In genomic region chr4:115062875-115063517, GRCm38 (mm10) we compare ENCODE assay signal across 8 mouse cellular contexts. TPM values are rescaled to one million over a fixed set of nuclear protein-coding genes. Genes with fewer than 3 reads are reported as not detected.
DNase-seq lines count a peak whose midpoint lies in the region; ATAC-seq and TF ChIP-seq lines count a peak whose summit lies in the region.

No protein-coding gene starts in this region.

- no peak for TF ChIP-seq CTCF in E14TG2a.4 (conservative IDR thresholded peaks at IDR 0.05; ENCODE audit: low read length)
- TF ChIP-seq CTCF in liver, embryonic 14.5 days (IDR thresholded peaks at IDR 0.05; ENCODE audit: low read depth): no peak

- under 1% methylated on average over 58 of the region's 58 CpGs for WGBS in embryonic facial prominence, embryonic 10.5 days
- WGBS in hindbrain, embryonic 10.5 days: under 1% methylated on average over 58 of the region's 58 CpGs
- under 1% methylated on average over 57 of the region's 58 CpGs for WGBS in liver, embryonic 14.5 days (ENCODE audit: insufficient replicate concordance)
- WGBS in neural tube, embryonic 12.5 days: under 1% methylated on average over 57 of the region's 58 CpGs

- peak overlapping the region; percentile 100 for H3K4me2 ChIP-seq in liver, embryonic 14.5 days (ENCODE audit: low read depth)
- peak overlapping the region; percentile 95 for H3K4me2 ChIP-seq in neural tube, embryonic 12.5 days (replicated peaks)

- peak overlapping the region; percentile 100 for H3K9ac ChIP-seq in liver, embryonic 14.5 days (replicated peaks)
- peak overlapping the region; percentile 56 for H3K9ac ChIP-seq in neural tube, embryonic 12.5 days

- H3K27me3 ChIP-seq in E14TG2a.4 (ENCODE audit: insufficient read depth, low read length): peaks cover 96% of the 10 kb centered on the region
- peaks cover 99% of the 10 kb centered on the region for H3K27me3 ChIP-seq in embryonic facial prominence, embryonic 10.5 days (replicated peaks; ENCODE audit: low read depth, poor library complexity, severe bottlenecking)
- peaks cover 100% of the 10 kb centered on the region for H3K27me3 ChIP-seq in hindbrain, embryonic 10.5 days (ENCODE audit: insufficient read depth, poor library complexity, severe bottlenecking)
- H3K27me3 ChIP-seq in liver, embryonic 14.5 days (ENCODE audit: control insufficient read depth, insufficient read depth, low read length): peaks cover 16% of the 10 kb centered on the region
- H3K27me3 ChIP-seq in neural tube, embryonic 12.5 days (replicated peaks): peaks cover 88% of the 10 kb centered on the region

- peak overlapping the region; percentile 76 for H3K4me3 ChIP-seq in E14TG2a.4 (replicated peaks; ENCODE audit: low read length)
- peak overlapping the region; percentile 60 for H3K4me3 ChIP-seq in embryonic facial prominence, embryonic 10.5 days
- H3K4me3 ChIP-seq in hindbrain, embryonic 10.5 days: peak overlapping the region; percentile 62
- peak overlapping the region; percentile 73 to 98 for H3K4me3 ChIP-seq in liver, embryonic 14.5 days (ENCODE audit: insufficient read depth in 1 of 2, low read depth in 2 of 2, low read length in 2 of 2)
- peak overlapping the region; percentile 48 for H3K4me3 ChIP-seq in neural tube, embryonic 12.5 days

- H3K4me1 ChIP-seq in E14TG2a.4 (replicated peaks; ENCODE audit: low read depth, low read length): peaks cover 41% of the 10 kb centered on the region
- H3K4me1 ChIP-seq in embryonic facial prominence, embryonic 10.5 days: peaks cover 16% of the 10 kb centered on the region
- H3K4me1 ChIP-seq in hindbrain, embryonic 10.5 days (replicated peaks): peaks cover 21% of the 10 kb centered on the region
- H3K4me1 ChIP-seq in liver, embryonic 14.5 days (replicated peaks; ENCODE audit: control insufficient read depth in 2 of 2, insufficient read depth in 2 of 2, low read length in 1 of 2): peaks cover 6 to 11% of the 10 kb centered on the region in 2 experiments; a peak in 3 of 4 replicates
- H3K4me1 ChIP-seq in neural tube, embryonic 12.5 days: peaks cover 13% of the 10 kb centered on the region

- H3K27ac ChIP-seq in embryonic facial prominence, embryonic 10.5 days (replicated peaks): peak overlapping the region; percentile 52
- peak overlapping the region; percentile 75 for H3K27ac ChIP-seq in hindbrain, embryonic 10.5 days
- peak overlapping the region; percentile 73 for H3K27ac ChIP-seq in liver, embryonic 14.5 days
- H3K27ac ChIP-seq in neural tube, embryonic 12.5 days: no peak overlapping the region

- H3K36me3 ChIP-seq in E14TG2a.4 (ENCODE audit: insufficient read depth, low read length): no peaks in the 10 kb centered on the region
- H3K36me3 ChIP-seq in embryonic facial prominence, embryonic 10.5 days (replicated peaks): no peaks in the 10 kb centered on the region
- no peaks in the 10 kb centered on the region for H3K36me3 ChIP-seq in hindbrain, embryonic 10.5 days
- peaks cover 72% of the 10 kb centered on the region for H3K36me3 ChIP-seq in liver, embryonic 14.5 days (replicated peaks; ENCODE audit: control insufficient read depth, insufficient read depth, low read depth)
- H3K36me3 ChIP-seq in neural tube, embryonic 12.5 days: no peaks in the 10 kb centered on the region

- TF ChIP-seq EP300 in liver, embryonic 14.5 days (IDR thresholded peaks at IDR 0.05; ENCODE audit: low read depth): no peak

- DNase-seq in gastrocnemius, postnatal 14 days: peak; percentile 21
- no peak for DNase-seq in gastrocnemius, postnatal 36 days
- peak; percentile 76 for DNase-seq in embryonic facial prominence, embryonic 10.5 days (ENCODE audit: low spot score)
- DNase-seq in hindbrain, embryonic 10.5 days (ENCODE audit: low spot score): peak; percentile 68
- no peak for DNase-seq in liver, embryonic 14.5 days (ENCODE audit: low read depth in 3 of 3, low spot score in 3 of 3)
- no peak for DNase-seq in frontal cortex, postnatal 25 days (ENCODE audit: low spot score in 2 of 2)

- peak; percentile 42 for ATAC-seq in liver, embryonic 14.5 days (ENCODE audit: insufficient read depth)
- peak; percentile 84 for ATAC-seq in neural tube, embryonic 12.5 days (ENCODE audit: low FRiP score, low read depth)

- H3K9me3 ChIP-seq in E14TG2a.4 (ENCODE audit: low read length): no peaks in the 10 kb centered on the region
- no peaks in the 10 kb centered on the region for H3K9me3 ChIP-seq in embryonic facial prominence, embryonic 10.5 days
- no peaks in the 10 kb centered on the region for H3K9me3 ChIP-seq in hindbrain, embryonic 10.5 days
- H3K9me3 ChIP-seq in liver, embryonic 14.5 days (ENCODE audit: control insufficient read depth, low read length): no peaks in the 10 kb centered on the region
- no peaks in the 10 kb centered on the region for H3K9me3 ChIP-seq in neural tube, embryonic 12.5 days

- intact Hi-C loops in gastrocnemius, postnatal 14 days (cut with DNase I; ENCODE audit: low total_unique reads): no loop called here
- intact Hi-C loops in gastrocnemius, postnatal 36 days (cut with DNase I): no loop called here

RNA-seq across cellular contexts. Expression of gene Tal1, which starts 6.8 kb away (rescaled TPM):
- 1 to 10 TPM; 1.9 to 2.5 TPM for total RNA-seq in gastrocnemius, postnatal 14 days (2021)
- total RNA-seq in gastrocnemius, postnatal 36 days (2021): 1 to 10 TPM; 1.2 TPM
- polyA plus RNA-seq in embryonic facial prominence, embryonic 10.5 days (2016; fragmentation: Nextera tagmentation; extraction: Ambion mirVana): 1.7 and 1.9 TPM in 2 replicates
- polyA plus RNA-seq in hindbrain, embryonic 10.5 days (2016; fragmentation: Nextera tagmentation; extraction: Ambion mirVana): 3.2 and 4.7 TPM in 2 replicates
- polyA plus RNA-seq in liver, embryonic 14.5 days (2012; rRNA removed): 72.6 and 74.7 TPM in 2 replicates
- polyA plus RNA-seq in liver, embryonic 14.5 days (2014; fragmentation: Nextera tagmentation; extraction: Ambion mirVana): 55.6 and 60.9 TPM in 2 replicates
- 3.0 and 3.3 TPM in 2 replicates for polyA plus RNA-seq in neural tube, embryonic 12.5 days (2016; fragmentation: Nextera tagmentation; extraction: Ambion mirVana)

RNA-seq across cellular contexts. Expression of gene Pdzk1ip1, which starts 25.5 kb away (rescaled TPM):
- under 1 TPM in 1 of 2 experiments, not detected in 1; 0.57 TPM for total RNA-seq in gastrocnemius, postnatal 14 days (2021)
- not detected for total RNA-seq in gastrocnemius, postnatal 36 days (2021)
- 6.3 and 6.7 TPM in 2 replicates for polyA plus RNA-seq in embryonic facial prominence, embryonic 10.5 days (2016; fragmentation: Nextera tagmentation; extraction: Ambion mirVana)
- polyA plus RNA-seq in hindbrain, embryonic 10.5 days (2016; fragmentation: Nextera tagmentation; extraction: Ambion mirVana): 8.1 and 12.5 TPM in 2 replicates
- polyA plus RNA-seq in liver, embryonic 14.5 days (2012; rRNA removed): 20.5 and 24.5 TPM in 2 replicates
- polyA plus RNA-seq in liver, embryonic 14.5 days (2014; fragmentation: Nextera tagmentation; extraction: Ambion mirVana): 24.4 and 30.5 TPM in 2 replicates
- 8.0 and 9.5 TPM in 2 replicates for polyA plus RNA-seq in neural tube, embryonic 12.5 days (2016; fragmentation: Nextera tagmentation; extraction: Ambion mirVana)

Comparison
In these comparisons a context has a peak if more than half of its experiments do, and no peak if none do; other contexts are left out.
1. DNase-seq: peak in gastrocnemius, postnatal 14 days (single experiment), embryonic facial prominence, embryonic 10.5 days (single experiment) and hindbrain, embryonic 10.5 days (single experiment); none in gastrocnemius, postnatal 36 days (0 of 2), liver, embryonic 14.5 days (0 of 3) and frontal cortex, postnatal 25 days (0 of 2).
2. RNA of gene Tal1, which starts 6.8 kb away (polyA plus RNA-seq): 55.6 to 74.7 TPM in liver, embryonic 14.5 days; 3.2 to 4.7 TPM in hindbrain, embryonic 10.5 days, 3.0 to 3.3 TPM in neural tube, embryonic 12.5 days and 1.7 to 1.9 TPM in embryonic facial prominence, embryonic 10.5 days; every median in the first group is over 10 times any median in the second.
3. Peak in every context shown above with its lines, with median percentiles within 50 percentile points of each other: H3K4me3 ChIP-seq.